Mouse (Mus musculus) CH12.LX (cell line): ENCODE measurements around the gene Mstn.

ENCODE experiments used
- BHLHE40 ChIP-seq: IDR thresholded peaks from 2 replicates; pipeline ENCODE4 v1.6.1; 2011; ENCODE audit warnings: mild to moderate bottlenecking, low read depth, low read length, improper control_type of control experiment
- CHD1 ChIP-seq: IDR thresholded peaks from 2 replicates; pipeline ENCODE4 v1.6.1; 2012; ENCODE audit warnings: low read depth, low read length, improper control_type of control experiment, inconsistent platforms
- EP300 ChIP-seq: IDR thresholded peaks from 2 replicates; pipeline ENCODE4 v1.6.1; 2011; ENCODE audit warnings: low read length, improper control_type of control experiment
- POLR2A ChIP-seq: IDR thresholded peaks from 2 replicates; pipeline ENCODE4 v1.6.1; 2011; ENCODE audit warnings: low read depth, mild to moderate bottlenecking, improper control_type of control experiment, low read length
- POLR2AphosphoS2 ChIP-seq: IDR thresholded peaks from 2 replicates; pipeline ENCODE4 v1.6.1; 2011; ENCODE audit warnings: low read depth, low read length, improper control_type of control experiment
- USF2 ChIP-seq: conservative IDR thresholded peaks from 2 replicates; pipeline ENCODE4 v1.6.1; 2011; ENCODE audit warnings: low read depth, low read length, improper control_type of control experiment

DNA sequence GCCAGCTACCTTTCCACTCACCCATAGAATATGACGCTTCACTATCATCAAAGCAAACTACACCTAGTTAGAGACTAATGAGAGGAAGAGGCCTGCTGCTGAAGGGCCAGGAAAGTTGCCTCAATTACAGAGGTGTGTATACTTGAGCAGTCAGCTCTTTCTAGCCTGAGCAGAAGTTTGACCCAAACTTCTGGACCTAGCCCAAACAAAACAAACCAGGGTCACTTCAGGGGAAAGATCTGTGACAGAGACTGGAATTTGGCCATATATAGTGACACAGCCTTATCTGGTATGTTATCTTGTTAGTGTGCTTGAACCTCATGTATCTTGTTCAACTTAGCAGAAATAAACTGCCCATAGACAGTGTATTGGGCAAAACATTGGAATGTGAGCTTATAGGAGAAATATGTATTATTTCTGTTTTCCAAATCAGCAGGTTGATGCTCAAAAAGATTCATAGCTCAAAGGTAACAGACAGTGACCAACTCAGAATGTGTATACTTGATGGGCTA lies 9.3 kb downstream of the Mstn start:
- TF ChIP-seq POLR2A = no peak
- no peak for TF ChIP-seq EP300
- TF ChIP-seq BHLHE40 = no peak
- TF ChIP-seq POLR2AphosphoS2 = no peak
- TF ChIP-seq CHD1 = no peak
- TF ChIP-seq USF2 = no peak
